Mouse (Mus musculus) hindbrain, postnatal 0 days (tissue): ENCODE measurements at regions not wholly inside any gene's neighbourhood (a gene's known extent, or its start where the extent isn't known, plus 50 kb on each side); places are given as distances from the start of the nearest gene placed in this dataset.

Source experiments
- ATAC-seq: fragments of 200-750 bp; cut with Nextera tagmentation; 2 replicates; pipeline ENCODE4 v1.8.0; 2017; ENCODE audit warnings: mild to moderate bottlenecking, moderate TSS enrichment, moderate library complexity
- DNase-seq: peaks from one replicate; pipeline ENCODE4 v3.0.0-alpha.2; 2015; ENCODE audit warnings: low spot score
- H3K27ac ChIP-seq: fragments of 300-500 bp; sonication (generic); 2 replicates; pipeline ENCODE4 v1.5.1; 2014; ENCODE audit warnings: mild to moderate bottlenecking
- H3K27me3 ChIP-seq: fragments of 300-500 bp; sonication (generic); 2 replicates; pipeline ENCODE4 v1.6.1; 2014; ENCODE audit warnings: low read length, mixed read lengths; ENCODE audit not compliant: insufficient read depth
- H3K36me3 ChIP-seq: fragments of 300-500 bp; sonication (generic); 2 replicates; pipeline ENCODE4 v1.6.1; 2014; ENCODE audit warnings: low read length, mixed read lengths; ENCODE audit not compliant: insufficient read depth
- H3K4me1 ChIP-seq: fragments of 300-500 bp; sonication (generic); 2 replicates; pipeline ENCODE4 v1.6.1; 2014; ENCODE audit warnings: antibody characterized with exemption, low read length, mixed read lengths; ENCODE audit not compliant: insufficient read depth
- H3K4me2 ChIP-seq: fragments of 300-500 bp; sonication (generic); 2 replicates; pipeline ENCODE4 v1.6.1; 2014; ENCODE audit warnings: low read depth, mild to moderate bottlenecking, low read length, moderate library complexity, mixed read lengths
- H3K4me3 ChIP-seq: fragments of 300-500 bp; sonication (generic); 2 replicates; pipeline ENCODE4 v1.5.1; 2014; ENCODE audit warnings: low read length
- H3K9ac ChIP-seq: fragments of 300-500 bp; sonication (generic); replicated peaks from 2 replicates; pipeline ENCODE4 v1.6.1; 2014; ENCODE audit warnings: mild to moderate bottlenecking, low read length, moderate library complexity, mixed read lengths
- H3K9me3 ChIP-seq: fragments of 300-500 bp; sonication (generic); 2 replicates; pipeline ENCODE4 v1.6.1; 2016; ENCODE audit warnings: low read length, mixed read lengths
- CTCF ChIP-seq: IDR thresholded peaks from 2 replicates; pipeline ENCODE4 v1.5.1; 2016; ENCODE audit warnings: antibody characterized with exemption, control low read depth, low read depth
- WGBS: fragments of 180-500 bp; shearing (Covaris S2); extraction: QIAGEN DNeasy Blood & Tissue Kit; methylation state at CpG from one replicate; pipeline ENCODE4 v1.1.7; 2014; 5-methylcytosine and 5-hydroxymethylcytosine counted together

DNA sequence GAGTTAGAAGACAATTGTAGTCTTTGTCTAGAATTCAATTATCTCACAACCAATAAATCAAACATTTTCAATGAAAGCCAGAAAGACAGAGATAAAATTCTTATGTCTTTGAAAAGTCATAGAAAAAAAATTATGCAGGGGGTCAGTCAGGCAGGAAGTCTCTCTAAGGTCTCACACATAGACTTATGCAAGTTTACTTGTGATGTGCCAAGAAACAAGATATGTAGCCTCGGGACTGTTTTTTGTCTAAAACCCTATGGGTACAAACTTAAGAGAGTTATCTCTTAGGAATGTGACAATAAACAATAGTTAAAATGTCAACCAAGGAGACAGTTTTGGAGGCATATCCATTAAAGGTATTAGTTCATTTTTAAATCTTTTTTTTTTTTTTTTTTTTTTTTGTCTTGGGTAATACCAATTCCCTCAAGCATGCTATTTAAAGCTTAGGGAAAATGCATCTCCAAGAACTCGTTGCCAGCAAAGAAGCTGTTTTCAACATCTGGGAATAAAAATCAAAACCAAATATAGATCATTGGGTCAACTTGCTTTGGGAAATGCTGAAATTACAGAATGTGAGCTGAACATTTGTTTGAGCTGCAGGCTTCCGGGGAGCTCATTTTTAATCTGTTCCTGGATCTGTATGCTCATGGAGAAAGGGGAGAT, 133.8 kb upstream of the Meox2 start:
- no peak for TF ChIP-seq CTCF
- H3K4me2 ChIP-seq = no peak overlapping the region
- no peaks in the 10 kb centered on the region for H3K36me3 ChIP-seq
- no peaks in the 10 kb centered on the region for H3K4me1 ChIP-seq
- no peaks in the 10 kb centered on the region for H3K27me3 ChIP-seq
- DNase-seq (no peak), ATAC-seq (no peak)
- H3K9me3 ChIP-seq = no peaks in the 10 kb centered on the region
- no peak overlapping the region for H3K4me3 ChIP-seq
- WGBS = 67% methylated on average over 3 of the region's 3 CpGs
- no peak overlapping the region for H3K27ac ChIP-seq
- no peak overlapping the region for H3K9ac ChIP-seq

DNA sequence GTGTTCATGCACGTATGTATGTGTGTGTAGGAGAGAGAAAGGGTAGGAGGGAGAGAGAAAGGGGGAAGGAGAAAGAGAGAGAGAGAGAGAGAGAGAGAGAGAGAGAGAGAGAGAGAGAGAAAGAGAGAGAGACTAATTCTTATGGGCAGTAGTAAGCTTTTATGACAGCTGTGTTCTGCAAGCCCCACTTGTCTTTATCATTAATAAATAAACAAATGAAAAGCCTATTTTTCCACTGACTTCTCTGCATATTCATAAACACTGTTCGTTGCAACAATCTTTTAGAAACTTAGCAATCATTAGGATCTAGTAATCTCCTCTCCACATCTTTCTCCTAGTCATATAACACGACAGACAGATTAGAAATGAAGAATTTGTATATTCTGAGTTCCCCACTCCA, 131.2 kb upstream of the Meox2 start:
- 76% methylated on average over 3 of the region's 3 CpGs for WGBS
- H3K9ac ChIP-seq = no peak overlapping the region
- no peak for TF ChIP-seq CTCF
- H3K4me3 ChIP-seq = no peak overlapping the region
- no peaks in the 10 kb centered on the region for H3K9me3 ChIP-seq
- ATAC-seq = no peak
- DNase-seq = no peak
- H3K4me2 ChIP-seq = no peak overlapping the region
- no peaks in the 10 kb centered on the region for H3K4me1 ChIP-seq
- no peak overlapping the region for H3K27ac ChIP-seq
- H3K36me3 ChIP-seq = no peaks in the 10 kb centered on the region
- H3K27me3 ChIP-seq = no peaks in the 10 kb centered on the region

DNA sequence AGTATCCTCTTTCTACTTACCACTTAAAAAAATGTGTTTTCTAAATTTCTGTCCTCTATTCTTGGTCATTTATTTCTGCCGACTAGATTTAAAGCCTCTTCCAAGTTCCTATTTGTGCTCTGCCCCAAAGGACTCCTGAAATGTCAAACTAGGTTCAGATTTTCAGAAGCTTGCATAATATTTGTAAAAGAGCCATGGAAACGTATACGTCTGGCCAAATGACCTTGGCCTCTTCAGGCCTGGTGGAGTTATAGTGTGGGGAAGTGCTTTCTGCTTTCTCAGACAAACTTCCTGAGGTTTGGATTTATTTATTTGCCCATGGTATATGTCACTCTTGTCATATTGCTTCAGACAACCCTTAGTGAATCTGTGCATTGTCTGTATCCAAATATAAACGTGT, 117.2 kb upstream of the Meox2 start:
- no peak overlapping the region for H3K27ac ChIP-seq
- TF ChIP-seq CTCF = no peak
- 76% methylated on average over 4 of the region's 4 CpGs for WGBS
- no peak overlapping the region for H3K4me2 ChIP-seq
- no peaks in the 10 kb centered on the region for H3K27me3 ChIP-seq
- no peaks in the 10 kb centered on the region for H3K9me3 ChIP-seq
- ATAC-seq (no peak), DNase-seq (no peak)
- H3K9ac ChIP-seq = no peak overlapping the region
- no peaks in the 10 kb centered on the region for H3K4me1 ChIP-seq
- no peaks in the 10 kb centered on the region for H3K36me3 ChIP-seq
- no peak overlapping the region for H3K4me3 ChIP-seq

DNA sequence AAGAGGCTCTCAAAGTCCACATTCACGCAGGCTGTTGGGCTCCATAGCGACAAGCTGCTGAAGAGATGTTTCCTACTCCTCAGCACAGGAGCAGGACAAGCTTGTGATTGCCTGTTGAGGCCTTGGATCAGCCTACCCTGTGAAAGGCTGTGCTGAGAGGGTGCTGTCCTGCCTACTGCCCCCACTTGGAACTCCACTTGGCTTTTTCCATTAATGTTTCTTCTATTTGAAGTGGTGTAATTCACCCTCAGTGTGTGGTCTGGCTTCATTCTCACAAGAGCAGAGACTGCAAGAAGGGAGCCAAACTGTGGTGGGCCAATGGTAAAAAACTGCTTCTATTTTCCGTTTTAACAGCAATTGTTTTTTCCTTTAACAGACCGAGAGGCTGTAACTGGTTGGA, 116.4 kb upstream of the Meox2 start:
- TF ChIP-seq CTCF = no peak
- no peaks in the 10 kb centered on the region for H3K36me3 ChIP-seq
- no peak overlapping the region for H3K4me3 ChIP-seq
- no peak for DNase-seq
- WGBS = 79% methylated on average over 4 of the region's 4 CpGs
- ATAC-seq = no peak
- H3K9me3 ChIP-seq = no peaks in the 10 kb centered on the region
- H3K4me2 ChIP-seq = no peak overlapping the region
- no peak overlapping the region for H3K9ac ChIP-seq
- no peaks in the 10 kb centered on the region for H3K4me1 ChIP-seq
- H3K27ac ChIP-seq = no peak overlapping the region
- no peaks in the 10 kb centered on the region for H3K27me3 ChIP-seq

DNA sequence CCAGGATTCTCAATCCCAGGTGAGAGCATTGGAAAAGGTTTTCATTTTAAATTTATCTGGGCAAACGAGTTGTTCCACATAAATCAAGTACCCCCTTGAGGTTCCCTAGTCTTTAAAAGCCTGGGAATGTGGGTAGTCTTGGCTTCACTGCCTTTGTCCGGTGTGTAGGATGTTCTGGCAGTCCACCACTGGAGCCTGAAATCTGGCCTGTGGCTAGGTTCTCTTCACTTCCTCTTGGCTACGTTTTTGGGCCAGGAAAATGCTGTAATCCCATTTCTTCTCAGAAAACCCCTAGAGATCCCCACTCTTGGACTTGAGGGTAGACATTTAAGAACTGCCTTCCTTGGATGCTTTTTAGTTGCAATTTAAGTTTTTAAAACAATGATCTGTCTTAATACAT, 106.9 kb upstream of the Meox2 start:
- no peak for TF ChIP-seq CTCF
- Histone ChIP-seq H3K27me3 (no peaks in the 10 kb centered on the region), H3K9me3 (no peaks in the 10 kb centered on the region), H3K9ac (no peak overlapping the region), H3K4me3 (no peak overlapping the region), H3K27ac (no peak overlapping the region), H3K36me3 (no peaks in the 10 kb centered on the region), H3K4me1 (no peaks in the 10 kb centered on the region), H3K4me2 (no peak overlapping the region)
- no peak for ATAC-seq
- DNase-seq = no peak
- 71% methylated on average over 3 of the region's 3 CpGs for whole genome bisulfite sequencing

GRCm38 (mm10) chr12:37005262-37005661, 103.1 kb upstream of the Meox2 start:
- no peak overlapping the region for H3K9ac ChIP-seq
- H3K4me3 ChIP-seq = no peak overlapping the region
- H3K4me1 ChIP-seq = no peaks in the 10 kb centered on the region
- 92% methylated on average over 1 of the region's 1 CpGs for WGBS
- no peaks in the 10 kb centered on the region for H3K27me3 ChIP-seq
- no peak for TF ChIP-seq CTCF
- no peaks in the 10 kb centered on the region for H3K9me3 ChIP-seq
- ATAC-seq (no peak), DNase-seq (no peak)
- no peaks in the 10 kb centered on the region for H3K36me3 ChIP-seq
- H3K4me2 ChIP-seq = no peak overlapping the region
- no peak overlapping the region for H3K27ac ChIP-seq

DNA sequence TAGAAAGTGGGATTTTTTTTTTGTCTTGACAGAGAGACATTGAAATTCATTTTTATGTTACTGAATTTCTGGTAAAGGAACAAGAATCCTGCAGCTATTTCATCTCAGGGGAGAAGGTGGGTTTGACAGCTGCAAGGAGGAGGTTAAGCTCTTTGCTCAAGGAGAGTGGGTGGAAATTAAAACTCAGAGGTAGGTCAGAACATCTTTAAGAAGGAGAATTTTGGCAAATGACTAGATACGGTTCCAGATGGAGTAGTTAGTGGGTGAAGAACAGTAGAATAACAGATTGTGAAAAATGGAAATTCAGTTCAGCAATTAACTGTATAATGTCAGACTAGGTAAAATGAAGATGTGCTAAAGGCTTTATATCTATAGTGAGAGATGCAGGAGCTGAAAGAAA, 98.0 kb upstream of the Meox2 start:
- WGBS = 69% methylated on average over 1 of the region's 1 CpGs
- Histone ChIP-seq H3K9me3 (no peaks in the 10 kb centered on the region), H3K4me3 (no peak overlapping the region), H3K4me2 (no peak overlapping the region), H3K27ac (no peak overlapping the region), H3K36me3 (no peaks in the 10 kb centered on the region), H3K27me3 (no peaks in the 10 kb centered on the region), H3K9ac (no peak overlapping the region), H3K4me1 (no peaks in the 10 kb centered on the region)
- ATAC-seq (no peak), DNase-seq (no peak)
- no peak for TF ChIP-seq CTCF
